Mouse (Mus musculus): Measurements from ENCODE around the gene Kremen2. TPM values are rescaled to one million over a fixed set of nuclear protein-coding genes. Genes with fewer than 3 reads are reported as not detected.
A peak's percentile ranks its signal among the peaks of the same experiment; 100 is the strongest.
"Not testable (repeated sequence)": the region's sequence is repeated elsewhere in the genome, so short reads cannot be mapped to it uniquely, and the experiment has no call there.

Gene Kremen2
- under 1 TPM; 0.30 to 0.52 TPM for total RNA-seq (2021)
- long read RNA-seq, result 0 reads

DNA sequence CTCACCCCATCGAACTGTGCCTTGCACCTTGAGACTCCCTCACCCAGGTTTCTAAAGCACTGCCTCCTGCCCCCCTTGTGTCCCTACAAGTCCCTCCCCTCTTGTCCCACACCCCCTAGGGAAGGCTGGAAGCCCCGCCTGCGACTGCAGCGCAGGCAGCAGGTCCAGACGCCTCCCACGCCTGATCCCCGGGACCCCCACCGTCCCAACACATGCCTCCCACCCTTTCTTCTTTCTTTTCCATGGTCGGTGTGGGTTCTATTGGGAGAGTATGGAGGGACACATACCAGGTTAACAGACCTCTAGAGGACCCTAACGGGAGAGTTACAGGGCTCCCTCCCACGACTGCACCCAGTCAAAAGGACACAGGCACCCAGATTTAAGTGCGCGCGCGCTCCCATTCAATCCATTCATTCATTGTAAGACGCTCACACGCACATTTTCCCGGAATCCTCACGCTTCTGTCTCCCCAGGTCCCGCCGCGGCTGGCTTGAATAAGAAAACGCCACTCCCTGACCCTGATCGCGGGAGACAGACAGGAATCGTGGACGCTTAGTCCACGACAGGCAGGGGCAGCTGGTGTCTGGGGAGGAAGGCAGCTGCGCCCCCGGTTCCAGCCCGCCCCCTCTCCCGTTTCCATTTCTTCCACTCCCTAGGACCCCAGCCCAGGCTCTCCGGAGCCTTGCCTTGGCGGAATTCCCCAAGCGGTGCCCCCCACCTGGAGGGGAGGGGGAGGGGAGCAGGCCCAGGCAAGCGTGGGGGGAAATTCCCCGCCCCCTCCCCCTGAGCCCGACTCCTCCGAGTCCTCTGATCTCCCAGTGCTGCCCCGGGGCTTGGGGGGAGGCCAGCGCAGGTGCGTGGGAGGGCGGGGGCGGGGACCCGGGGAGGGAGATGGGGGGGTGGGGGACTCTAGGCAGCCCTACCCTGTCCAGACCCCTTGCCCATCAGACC, at the start of gene Kremen2:
Gene Kremen2, minus strand, starts transcription at position 533 of the 951 bp plus-strand sequence.
- no peak for DNase-seq (ENCODE audit: low spot score in 2 of 2)

DNA sequence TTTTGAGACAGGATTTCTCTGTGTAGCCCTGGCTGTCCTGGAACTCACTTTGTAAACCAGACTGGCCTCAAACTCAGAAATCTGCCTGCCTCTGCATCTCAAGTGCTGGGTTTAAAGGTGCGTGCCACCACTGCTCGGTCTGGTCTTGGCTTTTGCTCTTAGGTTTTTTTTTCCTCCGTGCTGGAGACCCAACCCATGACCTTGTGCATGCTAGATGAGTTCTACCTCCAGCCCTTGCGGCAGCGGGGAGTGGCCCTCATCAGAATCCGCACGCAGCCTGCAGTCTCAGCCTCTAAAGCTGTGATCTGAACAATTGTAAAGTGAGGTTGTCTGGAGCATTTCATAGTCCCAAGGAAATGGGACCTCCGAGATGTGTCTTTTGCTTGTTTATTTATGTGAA, 49.7 kb upstream of the Kremen2 start:
- no peak for DNase-seq (ENCODE audit: low spot score in 2 of 2)

DNA sequence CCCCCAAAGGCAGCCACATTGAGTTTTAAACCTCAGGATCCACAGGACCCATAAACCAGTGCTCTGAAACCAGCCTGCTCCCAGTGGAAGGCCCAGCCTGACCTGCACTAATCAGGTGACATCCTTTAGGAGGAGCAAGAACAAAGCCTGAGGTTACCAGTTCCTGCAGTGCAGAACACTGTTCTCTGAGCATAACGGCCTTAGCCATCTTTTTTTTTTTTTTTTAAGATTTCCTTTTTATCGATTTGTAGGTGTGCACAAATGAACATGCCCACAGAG, 45.4 kb upstream of the Kremen2 start:
- no peak for DNase-seq (ENCODE audit: low spot score in 2 of 2)

- peak; percentile 27 to 64 for DNase-seq (ENCODE audit: low spot score in 2 of 2)
Observed at GRCm38 (mm10) chr17:23790269-23791078, 44.8 kb upstream of the Kremen2 start, which contains the start of gene Srrm2. Gene Srrm2, plus strand, starts transcription at chr17:23790532.

- DNase-seq (ENCODE audit: low spot score in 2 of 2), result no peak
Observed at GRCm38 (mm10) chr17:23789749-23790268, 44.2 kb upstream of the Kremen2 start.

DNA sequence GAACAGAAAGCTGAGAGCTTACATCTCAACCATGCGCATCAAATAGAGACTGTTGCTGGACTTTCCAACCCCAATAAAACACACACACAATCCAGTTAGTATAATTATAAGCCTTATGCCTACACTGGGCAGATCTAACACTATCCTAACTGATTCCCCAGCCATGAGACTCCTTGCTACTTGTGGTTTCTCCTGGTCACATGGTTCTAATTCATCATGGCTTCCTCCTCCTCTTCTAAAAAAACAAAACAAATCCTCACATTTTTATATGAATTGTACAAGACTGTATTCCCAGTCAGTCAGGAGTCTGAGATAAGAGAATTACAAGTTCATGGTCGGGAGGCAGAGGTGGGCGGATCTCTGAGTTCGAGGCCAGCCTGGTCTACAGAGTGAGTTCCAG, 43.3 kb upstream of the Kremen2 start:
- DNase-seq (ENCODE audit: low spot score in 2 of 2), result no peak

DNA sequence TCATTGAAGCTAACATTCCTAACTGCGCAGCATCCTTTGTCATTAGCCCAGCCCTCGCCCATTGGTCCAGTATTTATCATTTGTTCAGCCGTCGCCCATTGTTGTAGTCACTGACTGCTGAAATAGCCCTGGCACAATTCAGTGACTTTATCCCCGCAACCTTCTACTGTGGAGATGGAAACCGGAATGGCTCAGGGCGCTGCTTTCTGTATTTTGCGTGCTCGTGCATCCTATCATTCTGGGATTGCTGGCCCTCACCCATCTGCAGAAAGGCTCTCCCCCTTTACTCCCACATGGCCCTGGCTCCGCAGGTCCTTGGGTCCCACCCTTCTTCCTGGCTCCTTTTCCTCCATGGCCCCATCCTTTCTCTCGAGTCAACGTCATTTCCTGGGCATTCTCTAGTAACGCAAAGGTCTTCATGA, 40.9 kb upstream of the Kremen2 start:
- no peak for DNase-seq (ENCODE audit: low spot score in 2 of 2)

- DNase-seq (ENCODE audit: low spot score in 2 of 2), result peak; percentile 87 to 93
Observed at GRCm38 (mm10) chr17:23785561-23786471, 40.2 kb upstream of the Kremen2 start, which contains the start of gene Flywch2. Gene Flywch2, minus strand, starts transcription at chr17:23786081.

DNA sequence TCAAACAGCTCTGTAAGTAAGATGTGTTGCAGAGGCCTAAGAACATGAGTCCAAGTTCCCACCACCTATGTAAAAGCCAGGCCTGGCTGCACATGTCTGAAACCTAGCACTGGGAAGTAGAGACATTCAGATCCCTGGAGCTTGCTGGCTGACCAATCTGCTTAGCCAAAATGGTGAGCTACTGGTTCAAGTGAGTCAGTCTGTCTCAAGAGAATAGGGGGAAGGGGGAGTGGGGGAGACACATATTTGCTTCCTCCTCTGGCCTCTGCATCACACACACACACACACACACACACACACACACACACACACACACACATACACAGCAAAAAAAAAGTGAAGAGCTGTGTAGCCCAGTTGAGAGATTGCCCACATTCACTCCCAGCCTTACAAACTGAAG, 37.7 kb upstream of the Kremen2 start:
- no peak for DNase-seq (ENCODE audit: low spot score in 2 of 2)

DNA sequence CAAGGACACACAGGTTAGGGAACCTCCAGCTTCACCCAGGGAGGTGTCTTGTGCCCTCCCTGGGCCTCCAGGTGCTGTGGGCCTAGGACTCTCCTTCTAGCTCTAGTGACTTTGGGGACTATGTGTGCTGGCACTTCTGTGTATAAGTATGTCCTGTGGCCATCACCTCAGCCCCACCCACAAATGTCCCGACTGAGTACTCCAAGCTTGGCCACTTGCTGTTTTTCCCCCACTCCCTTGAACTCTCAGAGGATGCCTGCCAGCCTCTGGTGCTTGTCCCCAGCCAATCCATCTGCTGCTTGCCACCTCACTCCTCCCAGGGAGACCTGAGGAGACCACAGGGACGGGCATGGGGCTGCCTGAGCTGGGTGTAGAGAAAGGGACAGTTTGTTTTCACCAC, 32.8 kb upstream of the Kremen2 start:
- DNase-seq (ENCODE audit: low spot score in 2 of 2), result no peak

- no peak for DNase-seq (ENCODE audit: low spot score in 2 of 2)
Observed at GRCm38 (mm10) chr17:23777141-23777540, 31.5 kb upstream of the Kremen2 start.

DNA sequence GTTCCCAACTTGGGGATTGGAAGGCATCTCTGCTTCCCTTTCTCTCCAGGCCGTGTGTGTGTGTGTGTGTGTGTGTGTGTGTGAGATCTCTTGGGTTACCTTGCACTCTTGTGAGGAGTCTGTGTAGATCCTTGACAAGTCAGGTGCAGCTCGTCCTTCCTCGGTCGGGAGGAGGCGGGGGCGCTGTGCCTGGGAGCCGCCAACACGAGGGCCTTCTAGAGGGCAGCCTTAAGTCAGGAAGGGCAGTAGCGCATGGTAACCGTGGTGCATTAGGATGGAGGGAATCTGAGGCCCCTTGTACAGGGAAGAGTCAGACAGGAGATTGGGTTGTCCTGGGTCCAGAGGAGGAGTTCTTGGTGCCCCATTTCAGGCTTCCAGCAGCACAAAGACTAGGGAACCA, 30.6 kb upstream of the Kremen2 start:
- DNase-seq (ENCODE audit: low spot score in 2 of 2), result no peak

DNA sequence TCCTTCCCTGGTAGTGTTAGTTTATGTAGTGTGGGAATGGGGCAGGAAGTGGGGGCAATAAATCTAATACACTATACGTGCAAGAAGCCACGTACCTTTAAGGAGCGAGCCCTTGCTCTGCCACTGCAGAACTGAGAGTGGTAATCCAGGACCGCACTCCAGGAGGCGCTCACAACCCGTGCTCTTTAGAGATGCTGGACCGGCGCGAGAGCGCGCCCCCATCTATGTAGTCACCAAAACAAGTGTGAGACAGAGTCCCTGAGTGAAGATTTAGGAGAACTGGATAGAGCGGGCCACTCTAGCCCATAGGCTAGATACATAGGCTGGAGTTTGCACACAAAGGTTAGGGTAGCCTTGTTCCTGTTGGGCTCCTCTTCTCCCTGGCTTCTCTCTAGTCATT, 28.5 kb upstream of the Kremen2 start:
- peak; percentile 37 to 85 for DNase-seq (ENCODE audit: low spot score in 2 of 2)

DNA sequence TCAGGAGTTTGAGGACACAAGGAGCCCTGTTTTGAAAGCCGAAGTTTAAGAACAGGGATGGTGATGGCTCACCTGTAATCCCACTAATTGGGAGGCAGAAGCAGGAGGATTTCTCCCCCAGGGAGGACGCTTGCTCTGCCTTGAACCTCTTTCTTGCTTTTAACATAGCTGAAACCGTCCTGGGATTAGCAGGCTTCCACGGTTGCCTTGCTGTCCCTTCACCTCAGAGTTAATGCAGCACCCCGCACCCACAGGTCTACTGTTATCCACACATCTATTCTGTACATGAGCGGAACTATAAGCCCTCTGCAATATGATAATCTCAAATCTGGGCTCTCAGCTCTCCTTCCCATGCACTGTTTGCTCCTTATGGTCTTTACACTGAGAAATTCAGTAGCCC, 28.0 kb upstream of the Kremen2 start:
- DNase-seq (ENCODE audit: low spot score in 2 of 2), result no peak

- DNase-seq (ENCODE audit: low spot score in 2 of 2), result not testable (repeated sequence)
Observed at GRCm38 (mm10) chr17:23772219-23772556, 26.6 kb upstream of the Kremen2 start.

DNA sequence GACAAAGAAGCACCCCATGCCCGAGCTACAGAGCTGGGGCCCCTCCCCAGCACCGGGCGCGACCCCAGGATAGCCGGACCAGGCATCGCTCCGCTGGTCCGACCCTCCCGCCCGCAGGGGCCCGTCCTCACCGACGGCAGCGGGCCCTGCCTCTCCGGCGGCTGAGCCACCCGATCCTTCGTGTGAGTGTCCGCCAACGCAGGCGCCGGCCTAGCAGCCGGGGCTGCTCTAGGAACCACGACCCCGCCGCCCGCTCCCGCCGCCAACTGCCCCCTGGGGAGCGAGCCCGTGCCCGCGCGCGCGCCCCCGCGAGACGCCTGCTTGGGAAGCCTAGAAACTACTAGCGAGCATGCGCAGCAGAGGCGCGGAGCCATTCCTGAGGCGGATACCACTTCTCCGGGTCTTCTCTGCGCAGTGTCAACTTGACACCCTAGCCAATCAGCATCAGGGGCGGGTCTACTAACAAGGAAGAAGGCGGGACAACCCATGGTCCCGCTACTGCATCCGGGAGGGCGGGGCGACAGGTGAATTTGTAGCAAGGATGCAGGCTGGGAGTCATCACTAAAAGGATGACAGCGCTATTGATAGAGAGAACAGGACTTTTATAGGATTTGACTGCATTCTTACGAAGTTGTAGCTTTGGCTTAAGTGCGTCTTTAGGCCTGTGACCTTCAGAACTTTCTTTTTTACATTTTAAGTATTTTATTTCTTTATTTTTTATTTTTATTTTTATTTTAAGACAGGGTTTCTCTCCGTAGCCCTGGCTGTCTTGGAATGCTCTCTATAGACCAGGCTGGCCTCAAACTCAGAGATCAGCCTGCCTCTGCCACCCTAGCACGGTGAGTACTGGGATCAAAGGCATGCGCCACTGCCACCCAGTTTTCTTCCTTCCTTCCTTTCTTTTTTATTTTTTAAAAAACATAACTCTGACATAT, 25.9 kb upstream of the Kremen2 start, which contains the start of gene Flywch1:
Gene Flywch1, minus strand, starts transcription at position 319 of the 935 bp plus-strand sequence.
- DNase-seq (ENCODE audit: low spot score in 2 of 2), result peak; percentile 98 to 100

DNA sequence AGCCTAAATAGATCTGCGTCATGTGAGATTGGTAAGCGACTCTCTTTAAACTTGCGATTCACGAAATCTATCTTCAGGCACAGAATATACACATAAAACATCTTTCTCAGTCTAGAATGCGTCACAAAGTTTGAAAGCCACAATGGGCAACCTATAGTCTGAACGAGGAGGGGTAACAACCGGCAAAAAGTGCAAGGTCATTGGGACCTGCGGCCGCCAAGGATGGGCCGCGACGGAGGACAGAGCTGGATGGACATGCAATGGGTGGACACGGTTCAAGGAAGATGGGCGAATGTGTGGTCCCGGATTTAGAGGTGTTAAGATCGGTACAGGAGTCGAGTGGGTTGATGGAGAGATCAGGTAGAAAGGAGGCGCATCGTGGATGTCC, 25.3 kb upstream of the Kremen2 start:
- peak; percentile 35 to 51 for DNase-seq (ENCODE audit: low spot score in 2 of 2)

GRCm38 (mm10) chr17:23770493-23770892, 24.9 kb upstream of the Kremen2 start:
- no peak for DNase-seq (ENCODE audit: low spot score in 2 of 2)

DNA sequence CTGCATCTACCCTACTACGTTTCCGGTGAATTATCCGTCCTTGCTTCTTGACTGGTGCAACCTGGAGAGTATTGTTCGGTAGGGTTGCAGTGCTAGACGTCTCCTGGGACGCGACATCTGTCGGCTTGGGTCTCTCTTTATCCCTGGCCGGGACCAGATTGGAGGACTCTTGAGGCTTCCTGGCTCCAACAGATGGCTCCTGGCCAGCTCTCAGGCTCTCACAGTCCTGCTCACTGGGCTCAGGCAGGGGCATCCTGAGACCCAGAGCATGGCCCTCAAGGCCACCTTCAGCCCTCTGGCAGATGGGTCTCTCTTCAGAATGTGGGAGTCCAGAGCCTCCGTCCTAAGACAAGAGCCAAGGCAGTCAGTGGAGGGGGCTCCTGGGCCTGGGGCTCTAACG, 17.3 kb upstream of the Kremen2 start:
- DNase-seq (ENCODE audit: low spot score in 2 of 2), result no peak

- no peak for DNase-seq (ENCODE audit: low spot score in 2 of 2)
Observed at GRCm38 (mm10) chr17:23761155-23761554, 15.5 kb upstream of the Kremen2 start.

All from layer of hippocampus, adult 18-20 months (tissue).